Mouse (Mus musculus): ENCODE measurements around the gene Ankrd37. TPM values are rescaled to one million over a fixed set of nuclear protein-coding genes. Genes with fewer than 3 reads are reported as not detected.

Gene Ankrd37
- polyA plus RNA-seq, 1 experiment: 1.8 TPM

DNA sequence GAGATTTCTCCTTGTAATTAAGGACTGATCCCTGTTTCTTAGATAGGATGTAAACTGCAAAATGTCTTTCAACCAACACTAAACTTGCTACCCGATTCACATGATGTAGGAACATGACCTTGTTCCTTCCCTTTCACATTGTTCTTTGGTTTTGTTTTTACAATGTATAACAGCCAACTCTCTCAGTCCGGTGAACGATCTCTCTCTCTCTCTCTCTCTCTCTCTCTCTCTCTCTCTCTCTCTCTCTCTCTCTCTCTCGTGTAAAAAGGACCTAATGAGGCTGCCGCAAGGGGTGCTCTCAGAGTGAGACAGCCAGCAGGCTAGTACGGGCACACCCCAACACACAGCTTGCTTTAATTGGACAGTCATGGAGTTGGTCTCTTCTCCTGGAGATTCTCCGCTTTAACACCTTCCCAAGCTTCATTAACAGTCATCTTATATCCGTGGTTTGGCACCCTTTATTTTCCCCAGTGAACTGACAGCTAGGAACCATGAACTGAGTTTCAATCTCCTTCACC, 31.5 kb downstream of the Ankrd37 start:
- H3K4me1 ChIP-seq (ENCODE audit: control insufficient read depth, insufficient read depth, low read length): no peaks in the 10 kb centered on the region; the same call in 1 of the 2 replicates
- H3K36me3 ChIP-seq (ENCODE audit: control insufficient read depth, insufficient read depth, low read length): no peaks in the 10 kb centered on the region; the same call in 1 of the 2 replicates
- 62% methylated on average over 8 of the region's 8 CpGs for WGBS
- TF ChIP-seq POLR2A (IDR thresholded peaks at IDR 0.05; ENCODE audit: low read depth, low read length): no peak
- TF ChIP-seq CTCF (conservative IDR thresholded peaks at IDR 0.05; ENCODE audit: insufficient read depth, insufficient read length, low read depth, low read length): no peak
- no peak overlapping the region for H3K4me3 ChIP-seq (ENCODE audit: insufficient read depth, low read depth, low read length)
- no peak for DNase-seq
- no peaks in the 10 kb centered on the region for H3K27me3 ChIP-seq (replicated peaks; ENCODE audit: control insufficient read depth, insufficient read depth, low read length)
- no peak overlapping the region for H3K27ac ChIP-seq (ENCODE audit: insufficient read depth, low read depth, low read length)

- H3K27ac ChIP-seq (ENCODE audit: insufficient read depth, low read depth, low read length): no peak overlapping the region
- TF ChIP-seq CTCF (conservative IDR thresholded peaks at IDR 0.05; ENCODE audit: insufficient read depth, insufficient read length, low read depth, low read length) (no peak), POLR2A (IDR thresholded peaks at IDR 0.05; ENCODE audit: low read depth, low read length) (no peak)
- 94% methylated on average over 12 of the region's 12 CpGs for WGBS
These were observed 34.6 kb downstream of the Ankrd37 start for GRCm38 (mm10) chr8:45970894-45971293.

DNA sequence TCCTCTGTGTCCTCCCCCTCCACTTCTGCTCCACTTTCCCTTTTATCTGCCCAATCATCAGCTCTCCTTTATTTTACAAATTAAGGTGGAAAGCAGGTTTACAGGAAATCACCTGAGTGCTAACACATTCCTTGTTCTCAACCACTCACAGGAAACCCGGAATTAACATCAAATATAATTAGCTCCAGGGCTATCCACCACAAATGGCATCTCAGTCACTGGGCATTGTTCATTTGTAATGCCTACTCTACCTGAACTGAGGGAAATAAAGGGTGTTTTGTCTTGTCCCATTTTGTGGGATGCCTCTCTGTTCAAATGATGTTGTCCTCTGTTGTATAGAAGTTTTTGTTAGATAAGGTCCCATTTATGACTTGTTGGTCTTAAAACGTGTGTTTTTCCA, 54.9 kb downstream of the Ankrd37 start:
- no peaks in the 10 kb centered on the region for H3K36me3 ChIP-seq (ENCODE audit: control insufficient read depth, insufficient read depth, low read length)
- no peak overlapping the region for H3K4me3 ChIP-seq (ENCODE audit: insufficient read depth, low read depth, low read length)
- H3K4me1 ChIP-seq (ENCODE audit: control insufficient read depth, insufficient read depth, low read length): no peaks in the 10 kb centered on the region
- no peaks in the 10 kb centered on the region for H3K27me3 ChIP-seq (replicated peaks; ENCODE audit: control insufficient read depth, insufficient read depth, low read length)
- WGBS: 38% methylated on average over 2 of the region's 2 CpGs
- DNase-seq: no peak
- TF ChIP-seq POLR2A (IDR thresholded peaks at IDR 0.05; ENCODE audit: low read depth, low read length): no peak
- no peak for TF ChIP-seq CTCF (conservative IDR thresholded peaks at IDR 0.05; ENCODE audit: insufficient read depth, insufficient read length, low read depth, low read length)
- H3K27ac ChIP-seq (ENCODE audit: insufficient read depth, low read depth, low read length): no peak overlapping the region

More at GRCm38 (mm10) chr8:45970894-45971293, 34.6 kb downstream of the Ankrd37 start:
- DNase-seq: no peak
- Histone ChIP-seq H3K4me1 (ENCODE audit: control insufficient read depth, insufficient read depth, low read length) (no peaks in the 10 kb centered on the region; the same call in 1 of the 2 replicates), H3K36me3 (ENCODE audit: control insufficient read depth, insufficient read depth, low read length) (no peaks in the 10 kb centered on the region; the same call in 1 of the 2 replicates), H3K4me3 (ENCODE audit: insufficient read depth, low read depth, low read length) (no peak overlapping the region), H3K27me3 (replicated peaks; ENCODE audit: control insufficient read depth, insufficient read depth, low read length) (no peaks in the 10 kb centered on the region)

Other genes starting within 250 kb of the Ankrd37 start
- gene Pdlim3, start 120.2 kb downstream of the Ankrd37 start, polyA plus RNA-seq (2012; rRNA removed): 5.7 and 10.5 TPM in 2 replicates
- not detected in 2 replicates for gene Ccdc110, start 71.1 kb downstream of the Ankrd37 start, polyA plus RNA-seq (2012; rRNA removed)
- gene 1700029J07Rik, start 30.5 kb downstream of the Ankrd37 start, polyA plus RNA-seq (2012; rRNA removed): 1.2 and 1.3 TPM in 2 replicates
- gene Ufsp2, start 30.2 kb downstream of the Ankrd37 start, polyA plus RNA-seq (2012; rRNA removed): 22.9 and 29.2 TPM in 2 replicates
- 0.17 and 0.18 TPM in 2 replicates for gene Lrp2bp, start 6.4 kb downstream of the Ankrd37 start, polyA plus RNA-seq (2012; rRNA removed)
- gene Cfap97, start 146.1 kb upstream of the Ankrd37 start, polyA plus RNA-seq (2012; rRNA removed): 6.2 and 7.4 TPM in 2 replicates
- 8.6 and 9.8 TPM in 2 replicates for gene Snx25, start 146.5 kb upstream of the Ankrd37 start, polyA plus RNA-seq (2012; rRNA removed)
- 502 TPM in 2 replicates for gene Slc25a4, start 205.6 kb upstream of the Ankrd37 start, polyA plus RNA-seq (2012; rRNA removed)